Mouse (Mus musculus) ES-E14 (cell line): Measurements from ENCODE around the gene Daam1. TPM values are rescaled to one million over a fixed set of nuclear protein-coding genes. Genes with fewer than 3 reads are reported as not detected.

Experiments used
- DNase-seq: peaks from one replicate; pipeline ENCODE4 v3.0.0-alpha.2; 2013; ENCODE audit warnings: low read depth, low spot score
- H3K27ac ChIP-seq: 2 replicates; pipeline ENCODE4 v1.5.1; 2012; ENCODE audit warnings: low read depth, mild to moderate bottlenecking, low read length, moderate library complexity, mixed read lengths; ENCODE audit not compliant: poor library complexity, insufficient read depth, severe bottlenecking
- H3K36me3 ChIP-seq: 2 replicates; pipeline ENCODE4 v1.6.1; 2012; ENCODE audit warnings: mild to moderate bottlenecking, low read length, moderate library complexity, mixed read lengths; ENCODE audit not compliant: control insufficient read depth, poor library complexity, insufficient read depth, severe bottlenecking
- H3K4me1 ChIP-seq, 2 experiments: fragments of 150-350 bp in 1 of 2; sonication (generic) in 1 of 2; 2 replicates each; pipeline ENCODE4 v1.6.1; 2012; ENCODE audit warnings: low read length in 2 of 2, mild to moderate bottlenecking in 1 of 2, mixed read lengths in 1 of 2; ENCODE audit not compliant: control insufficient read depth in 2 of 2, insufficient read depth in 2 of 2, poor library complexity in 1 of 2
- H3K4me3 ChIP-seq, 2 experiments: fragments of 150-350 bp in 1 of 2; sonication (generic) in 1 of 2; 2 replicates each; pipeline ENCODE4 v1.5.1; 2012; ENCODE audit warnings: low read length in 2 of 2, low read depth in 1 of 2, mild to moderate bottlenecking in 1 of 2, mixed read lengths in 1 of 2; ENCODE audit not compliant: insufficient read depth in 1 of 2, poor library complexity in 1 of 2, severe bottlenecking in 1 of 2
- H3K9ac ChIP-seq: 2 replicates; pipeline ENCODE4 v1.6.1; 2012; ENCODE audit warnings: low read depth, mild to moderate bottlenecking, low read length, mixed read lengths; ENCODE audit not compliant: poor library complexity, insufficient read depth, severe bottlenecking
- H3K9me3 ChIP-seq: fragments of 150-350 bp; sonication (generic); 2 replicates; pipeline ENCODE4 v1.6.1; 2012; ENCODE audit warnings: low read depth, mild to moderate bottlenecking, low read length; ENCODE audit not compliant: control insufficient read depth, insufficient read depth
- CHD2 ChIP-seq: IDR thresholded peaks from 2 replicates; pipeline ENCODE4 v1.6.1; 2014; ENCODE audit warnings: mild to moderate bottlenecking, low read depth, low read length, inconsistent platforms
- HCFC1 ChIP-seq: IDR thresholded peaks from 2 replicates; pipeline ENCODE4 v1.6.1; 2012; ENCODE audit warnings: low read length, inconsistent platforms, borderline replicate concordance; ENCODE audit not compliant: insufficient read depth
- MAFK ChIP-seq: IDR thresholded peaks from 2 replicates; pipeline ENCODE4 v1.6.1; 2014; ENCODE audit warnings: mild to moderate bottlenecking, low read depth, low read length, inconsistent platforms; ENCODE audit not compliant: insufficient read depth
- ZC3H11A ChIP-seq: IDR thresholded peaks from 2 replicates; pipeline ENCODE4 v1.6.1; 2012; ENCODE audit warnings: low read depth, mild to moderate bottlenecking, inconsistent platforms, low read length, borderline replicate concordance
- ZNF384 ChIP-seq: IDR thresholded peaks from 2 replicates; pipeline ENCODE4 v1.6.1; 2012; ENCODE audit warnings: low read depth, low read length, inconsistent platforms
- in situ Hi-C, 2 experiments: fragments of 600-800 bp; cut with MboI; formaldehyde crosslinking; loops; one replicate each; pipeline ENCODE4 v1.15.1; 2025; ENCODE audit warnings: low sequenced_read_pairs in 2 of 2, inconsistent platforms in 1 of 2; ENCODE audit not compliant: unreplicated experiment in 2 of 2
- total RNA-seq: library from RNA; depleted of rRNA; stranded (reverse); fragments of 300-350 nt; gene quantifications from 2 replicates; pipeline ENCODE4 v1.2.3, GENCODE M21; 2012

The Daam1 gene
- total RNA-seq, 1 experiment = 15.8 TPM

DNA sequence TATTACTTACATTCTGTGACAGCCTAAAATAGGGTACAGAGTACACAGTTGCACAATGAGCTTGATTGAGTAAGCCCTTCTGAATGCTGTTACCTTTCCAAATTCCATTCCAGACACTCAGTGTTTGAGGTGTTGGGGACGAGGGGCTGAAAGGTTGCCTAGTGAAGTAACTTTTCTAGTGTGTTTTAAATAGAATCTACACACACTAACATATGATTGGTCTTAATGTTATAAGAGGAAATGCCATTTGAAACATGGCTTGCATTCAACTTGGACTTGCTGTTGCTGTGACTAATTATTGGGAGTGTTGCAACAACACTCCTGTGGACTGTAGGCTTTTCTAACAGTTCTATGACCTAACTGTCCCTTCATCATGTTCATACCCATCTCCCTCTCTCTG lies 105.8 kb downstream of the Daam1 start:
- Histone ChIP-seq H3K4me1 (no peaks in the 10 kb centered on the region), H3K36me3 (no peaks in the 10 kb centered on the region; the same call in none of the 2 replicates), H3K27ac (no peak overlapping the region), H3K4me3 (no peak overlapping the region), H3K9me3 (no peaks in the 10 kb centered on the region), H3K9ac (no peak overlapping the region)
- no peak for DNase-seq
- TF ChIP-seq ZNF384 = no peak
- no peak for TF ChIP-seq HCFC1
- TF ChIP-seq MAFK = no peak
- TF ChIP-seq ZC3H11A = no peak
- no peak for TF ChIP-seq CHD2
- in situ Hi-C loops = no loop called here

- Histone ChIP-seq H3K9me3 (no peaks in the 10 kb centered on the region), H3K9ac (no peak overlapping the region), H3K27ac (no peak overlapping the region), H3K36me3 (no peaks in the 10 kb centered on the region; the same call in none of the 2 replicates), H3K4me3 (no peak overlapping the region), H3K4me1 (no peaks in the 10 kb centered on the region)
- no peak for TF ChIP-seq MAFK
- no peak for TF ChIP-seq ZC3H11A
- TF ChIP-seq CHD2 = no peak
- TF ChIP-seq ZNF384 = no peak
- TF ChIP-seq HCFC1 = no peak
- no peak for DNase-seq
- in situ Hi-C loops = no loop called here
Observed at GRCm38 (mm10) chr12:71938513-71938912, 107.6 kb downstream of the Daam1 start.

DNA sequence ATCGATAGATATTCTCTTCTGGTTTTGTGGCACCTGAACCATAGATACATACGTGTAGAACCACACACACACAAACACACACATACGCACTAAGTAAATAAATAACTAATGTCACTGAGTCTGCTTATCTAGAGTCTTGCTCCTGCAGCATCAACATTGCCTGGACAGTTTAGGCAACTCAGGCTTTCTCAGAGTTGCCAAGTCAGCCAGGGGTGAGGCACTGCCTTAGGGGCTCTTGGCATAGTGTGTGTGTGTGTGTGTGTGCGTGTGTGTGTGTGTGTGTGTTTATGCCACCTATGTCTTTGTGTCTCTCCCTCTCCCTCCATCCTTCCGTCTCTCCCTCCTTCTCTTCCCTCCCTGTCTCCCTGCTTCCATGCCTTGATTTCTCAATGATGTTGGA lies 110.4 kb downstream of the Daam1 start:
- Histone ChIP-seq H3K9me3 (no peaks in the 10 kb centered on the region), H3K27ac (no peak overlapping the region), H3K4me1 (no peaks in the 10 kb centered on the region), H3K4me3 (no peak overlapping the region), H3K9ac (no peak overlapping the region), H3K36me3 (no peaks in the 10 kb centered on the region; the same call in none of the 2 replicates)
- no peak for TF ChIP-seq CHD2
- TF ChIP-seq HCFC1 = no peak
- no peak for TF ChIP-seq MAFK
- no peak for TF ChIP-seq ZC3H11A
- no peak for TF ChIP-seq ZNF384
- in situ Hi-C loops = no loop called here
- DNase-seq = no peak

DNA sequence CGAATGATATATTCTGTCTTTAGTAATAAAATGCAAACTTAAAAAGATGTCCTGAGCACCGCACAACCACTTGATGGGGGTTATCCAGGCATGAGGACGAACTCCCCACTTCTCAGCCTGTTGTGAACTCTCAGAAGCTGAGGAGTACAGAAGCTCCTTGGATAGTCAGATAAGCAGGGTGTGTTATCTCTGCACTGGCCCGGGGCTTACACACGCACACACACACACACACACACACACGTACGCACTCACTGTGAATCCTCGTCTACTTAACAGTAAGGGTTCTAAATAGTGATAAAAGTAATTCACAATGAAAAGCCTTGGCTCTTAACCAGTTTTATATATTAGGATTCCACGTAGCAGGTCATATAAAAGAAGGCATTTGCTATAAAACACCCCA lies 112.2 kb downstream of the Daam1 start:
- no peak overlapping the region for H3K9ac ChIP-seq
- H3K9me3 ChIP-seq = no peaks in the 10 kb centered on the region
- H3K4me3 ChIP-seq = no peak overlapping the region
- in situ Hi-C loops = no loop called here
- DNase-seq = no peak
- H3K36me3 ChIP-seq = no peaks in the 10 kb centered on the region; the same call in none of the 2 replicates
- H3K27ac ChIP-seq = no peak overlapping the region
- no peaks in the 10 kb centered on the region for H3K4me1 ChIP-seq
- TF ChIP-seq CHD2 = no peak
- TF ChIP-seq HCFC1 = no peak
- no peak for TF ChIP-seq ZC3H11A
- no peak for TF ChIP-seq MAFK
- TF ChIP-seq ZNF384 = no peak

DNA sequence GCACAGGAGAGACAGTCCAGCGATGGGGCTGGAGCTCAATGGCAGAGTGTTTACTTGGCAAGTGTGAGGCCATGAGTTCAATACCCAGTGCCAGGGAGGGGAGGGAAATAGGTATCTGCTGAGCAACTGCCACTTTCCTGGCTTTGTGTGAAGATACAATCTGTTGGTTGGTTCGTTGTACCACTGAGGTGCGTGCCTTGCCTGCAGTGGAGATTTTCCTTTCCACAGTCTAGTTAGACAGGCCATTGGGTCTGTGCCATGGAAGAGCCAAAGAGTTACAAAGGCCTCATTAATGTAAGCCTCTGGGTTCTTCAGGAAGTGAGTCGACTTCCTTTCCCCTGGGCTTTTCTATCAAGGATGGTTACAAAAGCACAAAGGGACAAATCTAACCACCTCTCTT lies 112.8 kb downstream of the Daam1 start:
- TF ChIP-seq HCFC1 (no peak), ZC3H11A (no peak), CHD2 (no peak), ZNF384 (no peak)
- no peak for DNase-seq
- H3K27ac ChIP-seq = no peak overlapping the region
- no peak overlapping the region for H3K4me3 ChIP-seq
- no peaks in the 10 kb centered on the region for H3K9me3 ChIP-seq
- no peaks in the 10 kb centered on the region; the same call in none of the 2 replicates for H3K36me3 ChIP-seq
- no peaks in the 10 kb centered on the region for H3K4me1 ChIP-seq
- in situ Hi-C loops = no loop called here
- H3K9ac ChIP-seq = no peak overlapping the region
